In genomic region chr8:11290533-11290932, GRCm38 (mm10) we compare ENCODE assay signal across 16 mouse cellular contexts. TPM values are rescaled to one million over a fixed set of nuclear protein-coding genes. Genes with fewer than 3 reads are reported as not detected.
"Had no signal": no experiment of that assay in that cellular context is flagged by ENCODE, and none has a peak within 500 bp of the region (broad histone marks: within the 10 kb centered on the region; RNA-seq: fewer than 3 reads in every experiment).

No protein-coding gene starts in this region.

- H3K9ac ChIP-seq: liver, embryonic 15.5 days; lung, embryonic 15.5 days; neural tube, embryonic 12.5 days had no signal

- H3K27me3 ChIP-seq: liver, embryonic 15.5 days; lung, embryonic 15.5 days; neural tube, embryonic 12.5 days had no signal

- H3K4me1 ChIP-seq: liver, embryonic 15.5 days had no signal

- H3K27ac ChIP-seq: layer of hippocampus, adult 2 months; liver, embryonic 15.5 days; lung, embryonic 15.5 days; neural tube, embryonic 12.5 days had no signal

- DNase-seq: kidney, adult 11 months; kidney, adult 9 months; kidney, postnatal 10 days; kidney, postnatal 4 days; midbrain, embryonic 14.5 days; retina, postnatal 1 day; right cerebral cortex, postnatal 4 days; spleen, adult 18-20 months; thymus, adult 18-20 months; thymus, postnatal 14 days had no signal

- H3K4me2 ChIP-seq: liver, embryonic 11.5 days; liver, embryonic 15.5 days; lung, embryonic 15.5 days; neural tube, embryonic 12.5 days had no signal

- H3K4me3 ChIP-seq: layer of hippocampus, adult 2 months; liver, embryonic 15.5 days; lung, embryonic 15.5 days; neural tube, embryonic 12.5 days had no signal

- H3K9me3 ChIP-seq: liver, embryonic 15.5 days; lung, embryonic 15.5 days; neural tube, embryonic 12.5 days had no signal

- H3K36me3 ChIP-seq: liver, embryonic 15.5 days; neural tube, embryonic 12.5 days had no signal

RNA-seq across cellular contexts. Expression of gene Col4a2, which starts 22.1 kb away (rescaled TPM):
- total RNA-seq: neutrophil, adult 5-6 weeks had no signal

RNA-seq across cellular contexts. Expression of gene Col4a1, which starts 22.1 kb away (rescaled TPM):
- total RNA-seq: neutrophil, adult 5-6 weeks had no signal
